Mouse (Mus musculus): Measurements from ENCODE around the gene Tmem132a. TPM values are rescaled to one million over a fixed set of nuclear protein-coding genes. Genes with fewer than 3 reads are reported as not detected.

Gene Tmem132a
- polyA plus RNA-seq, 1 experiment from 2014 or later = 106 TPM

DNA sequence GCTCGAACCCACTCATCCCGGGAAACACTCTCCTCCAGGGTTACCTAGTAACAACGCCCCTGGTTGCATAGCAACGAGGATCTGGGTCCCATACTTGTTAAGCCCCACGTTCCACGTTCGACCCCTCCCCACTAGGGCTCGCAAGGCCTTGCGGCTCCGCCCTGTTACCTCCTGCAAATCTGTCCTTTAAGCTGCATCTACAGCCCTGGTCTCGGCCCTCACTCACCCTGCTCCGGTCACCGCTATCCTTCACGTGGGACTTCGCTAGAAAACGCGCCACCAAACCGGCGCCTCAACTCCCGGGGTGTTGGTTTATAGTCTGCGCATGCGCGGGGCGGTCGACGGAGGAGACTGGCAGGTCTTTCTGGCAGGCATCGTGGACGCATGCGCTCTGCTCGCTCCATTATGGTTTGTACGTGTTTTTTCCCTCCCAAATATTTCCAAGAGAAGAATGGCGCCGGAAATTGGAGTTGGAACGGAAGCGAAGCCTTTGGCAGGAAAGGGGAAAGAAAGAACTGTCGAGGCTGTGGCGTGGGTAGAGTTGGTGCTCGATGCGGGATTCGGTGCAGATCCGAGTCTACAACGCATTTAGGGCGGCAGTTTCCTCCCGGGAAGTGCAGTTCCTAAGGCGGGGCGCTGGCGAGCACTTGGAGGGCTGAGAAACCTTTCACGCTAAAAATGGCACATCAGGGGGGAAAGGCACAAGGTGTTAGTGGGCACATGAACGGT is 11.8 kb upstream of the Tmem132a start, which contains the start of gene Tmem109:
Tmem109 (minus strand) TSS at position 576 of the 729 bp plus-strand sequence.
- WGBS = under 1% methylated on average over 48 of the region's 49 CpGs
- Histone ChIP-seq H3K4me3 (ENCODE audit: low read depth, low read length) (peak within 1 kb of the TSS; percentile 48), H3K4me1 (ENCODE audit: control insufficient read depth, insufficient read depth, low read length) (peaks cover 14% of the 10 kb centered on the region), H3K36me3 (ENCODE audit: control insufficient read depth, insufficient read depth, low read length) (no peaks in the 10 kb centered on the region), H3K27me3 (replicated peaks; ENCODE audit: control insufficient read depth, insufficient read depth, low read length) (no peaks in the 10 kb centered on the region), H3K9ac (ENCODE audit: low read length) (peak within 1 kb of the TSS; percentile 80), H3K4me2 (ENCODE audit: low read length) (peak within 1 kb of the TSS; percentile 95), H3K27ac (ENCODE audit: low read depth, low read length) (peak within 1 kb of the TSS; percentile 97), H3K9me3 (replicated peaks; ENCODE audit: control insufficient read depth, low read length) (peaks cover 5% of the 10 kb centered on the region; the same call in 1 of the 2 replicates)
- peak; percentile 99 for DNase-seq (ENCODE audit: low spot score)
- peak; percentile 94 for ATAC-seq

- ATAC-seq (no peak), DNase-seq (ENCODE audit: low spot score) (no peak)
- Histone ChIP-seq H3K9me3 (replicated peaks; ENCODE audit: control insufficient read depth, low read length) (peaks cover 5% of the 10 kb centered on the region; the same call in 1 of the 2 replicates), H3K4me3 (ENCODE audit: low read depth, low read length) (peak overlapping the region; percentile 48), H3K4me2 (ENCODE audit: low read length) (peak overlapping the region; percentile 95), H3K36me3 (ENCODE audit: control insufficient read depth, insufficient read depth, low read length) (no peaks in the 10 kb centered on the region), H3K27me3 (replicated peaks; ENCODE audit: control insufficient read depth, insufficient read depth, low read length) (no peaks in the 10 kb centered on the region), H3K9ac (ENCODE audit: low read length) (peak overlapping the region; percentile 80), H3K4me1 (ENCODE audit: control insufficient read depth, insufficient read depth, low read length) (peaks cover 14% of the 10 kb centered on the region), H3K27ac (ENCODE audit: low read depth, low read length) (peak overlapping the region; percentile 97)
- WGBS = under 1% methylated on average over 14 of the region's 14 CpGs
Measured at GRCm38 (mm10) chr19:10880975-10881425, 11.3 kb upstream of the Tmem132a start.

- Histone ChIP-seq H3K4me1 (ENCODE audit: control insufficient read depth, insufficient read depth, low read length) (peaks cover 14% of the 10 kb centered on the region), H3K9me3 (replicated peaks; ENCODE audit: control insufficient read depth, low read length) (peaks cover 4% of the 10 kb centered on the region; the same call in 1 of the 2 replicates), H3K4me3 (ENCODE audit: low read depth, low read length) (peak overlapping the region; percentile 48), H3K4me2 (ENCODE audit: low read length) (peak overlapping the region; percentile 95), H3K27me3 (replicated peaks; ENCODE audit: control insufficient read depth, insufficient read depth, low read length) (no peaks in the 10 kb centered on the region), H3K9ac (ENCODE audit: low read length) (peak overlapping the region; percentile 80), H3K36me3 (ENCODE audit: control insufficient read depth, insufficient read depth, low read length) (no peaks in the 10 kb centered on the region), H3K27ac (ENCODE audit: low read depth, low read length) (peak overlapping the region; percentile 97; the same call in 1 of the 2 replicates)
- WGBS = 43% methylated on average over 6 of the region's 7 CpGs
- peak; percentile 17 for DNase-seq (ENCODE audit: low spot score)
- no peak; the same call in 1 of the 2 replicates for ATAC-seq
Measured at GRCm38 (mm10) chr19:10880085-10880974, 10.6 kb upstream of the Tmem132a start.

DNA sequence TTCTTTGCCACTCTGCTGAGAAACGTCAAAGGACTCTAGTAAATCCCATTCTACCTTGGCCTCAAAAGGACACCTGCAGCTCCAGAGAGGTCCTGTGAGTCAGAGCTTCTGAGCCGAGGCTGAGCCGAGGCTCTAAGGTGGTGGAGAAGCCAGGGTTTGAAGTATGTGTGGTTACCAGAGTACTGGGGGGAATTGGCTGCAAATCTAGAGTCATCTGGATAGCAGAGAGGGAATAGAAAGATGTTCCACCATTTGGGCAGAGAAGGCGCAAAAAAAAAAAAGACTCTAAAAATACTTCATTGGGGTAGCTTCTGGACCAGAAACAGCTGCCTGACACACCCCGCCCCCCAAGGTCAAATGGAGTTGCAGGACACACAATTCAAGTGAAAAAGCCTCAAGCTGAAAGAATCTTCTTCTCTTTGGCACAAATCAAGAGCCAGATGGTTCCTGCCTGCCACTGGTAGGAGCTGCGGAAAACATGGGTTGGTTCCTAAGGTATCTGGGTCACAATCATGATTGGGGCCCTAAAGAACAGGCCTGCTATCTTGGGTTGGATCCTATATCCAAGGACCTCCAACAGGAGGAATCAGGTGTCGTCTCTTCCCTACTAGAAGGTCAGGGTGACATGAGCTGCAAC is 8.6 kb upstream of the Tmem132a start:
- H3K9me3 ChIP-seq (replicated peaks; ENCODE audit: control insufficient read depth, low read length) = no peaks in the 10 kb centered on the region
- H3K4me1 ChIP-seq (ENCODE audit: control insufficient read depth, insufficient read depth, low read length) = peaks cover 14% of the 10 kb centered on the region
- no peak overlapping the region for H3K4me3 ChIP-seq (ENCODE audit: low read depth, low read length)
- H3K27ac ChIP-seq (ENCODE audit: low read depth, low read length) = no peak overlapping the region
- no peaks in the 10 kb centered on the region for H3K27me3 ChIP-seq (replicated peaks; ENCODE audit: control insufficient read depth, insufficient read depth, low read length)
- peaks cover 11% of the 10 kb centered on the region for H3K36me3 ChIP-seq (ENCODE audit: control insufficient read depth, insufficient read depth, low read length)
- DNase-seq (ENCODE audit: low spot score) (no peak), ATAC-seq (no peak)
- 86% methylated on average over 7 of the region's 7 CpGs for WGBS
- H3K9ac ChIP-seq (ENCODE audit: low read length) = no peak overlapping the region
- no peak overlapping the region for H3K4me2 ChIP-seq (ENCODE audit: low read length)

GRCm38 (mm10) chr19:10871328-10871961 is 1.7 kb upstream of the Tmem132a start:
- no peak overlapping the region for H3K9ac ChIP-seq (ENCODE audit: low read length)
- H3K4me3 ChIP-seq (ENCODE audit: low read depth, low read length) = no peak overlapping the region
- H3K9me3 ChIP-seq (replicated peaks; ENCODE audit: control insufficient read depth, low read length) = no peaks in the 10 kb centered on the region
- no peak for ATAC-seq
- DNase-seq (ENCODE audit: low spot score) = no peak
- peaks cover 44% of the 10 kb centered on the region for H3K36me3 ChIP-seq (ENCODE audit: control insufficient read depth, insufficient read depth, low read length)
- no peak overlapping the region for H3K4me2 ChIP-seq (ENCODE audit: low read length)
- no peaks in the 10 kb centered on the region for H3K27me3 ChIP-seq (replicated peaks; ENCODE audit: control insufficient read depth, insufficient read depth, low read length)
- 83% methylated on average over 14 of the region's 14 CpGs for WGBS
- peaks cover 19% of the 10 kb centered on the region for H3K4me1 ChIP-seq (ENCODE audit: control insufficient read depth, insufficient read depth, low read length)
- H3K27ac ChIP-seq (ENCODE audit: low read depth, low read length) = no peak overlapping the region

DNA sequence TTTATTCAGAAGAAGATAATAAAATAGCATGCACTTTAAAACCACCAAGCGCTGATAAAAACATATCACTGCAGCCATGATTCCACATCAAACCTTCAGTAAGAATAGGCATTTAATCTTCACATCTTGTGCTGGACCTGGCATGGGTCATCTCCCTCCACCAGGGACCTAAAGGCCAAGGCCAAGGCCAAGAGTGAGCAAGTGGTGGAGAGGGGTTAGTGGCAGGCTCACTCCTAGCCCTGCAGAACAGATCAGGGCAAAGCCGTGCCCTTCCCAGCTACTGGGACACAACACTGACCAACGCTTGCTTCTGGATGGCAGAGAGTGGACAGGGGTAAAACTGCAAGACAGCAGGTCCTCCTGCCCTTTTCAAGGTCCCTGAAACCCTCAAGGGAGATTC is 936 bp upstream of the Tmem132a start:
- WGBS = 89% methylated on average over 3 of the region's 3 CpGs
- H3K27ac ChIP-seq (ENCODE audit: low read depth, low read length) = no peak overlapping the region
- H3K4me3 ChIP-seq (ENCODE audit: low read depth, low read length) = no peak overlapping the region
- ATAC-seq (no peak), DNase-seq (ENCODE audit: low spot score) (no peak)
- H3K4me2 ChIP-seq (ENCODE audit: low read length) = no peak overlapping the region
- H3K27me3 ChIP-seq (replicated peaks; ENCODE audit: control insufficient read depth, insufficient read depth, low read length) = no peaks in the 10 kb centered on the region
- H3K4me1 ChIP-seq (ENCODE audit: control insufficient read depth, insufficient read depth, low read length) = peaks cover 19% of the 10 kb centered on the region
- peak overlapping the region; percentile 98 for H3K9ac ChIP-seq (ENCODE audit: low read length)
- no peaks in the 10 kb centered on the region for H3K9me3 ChIP-seq (replicated peaks; ENCODE audit: control insufficient read depth, low read length)
- H3K36me3 ChIP-seq (ENCODE audit: control insufficient read depth, insufficient read depth, low read length) = peaks cover 50% of the 10 kb centered on the region

DNA sequence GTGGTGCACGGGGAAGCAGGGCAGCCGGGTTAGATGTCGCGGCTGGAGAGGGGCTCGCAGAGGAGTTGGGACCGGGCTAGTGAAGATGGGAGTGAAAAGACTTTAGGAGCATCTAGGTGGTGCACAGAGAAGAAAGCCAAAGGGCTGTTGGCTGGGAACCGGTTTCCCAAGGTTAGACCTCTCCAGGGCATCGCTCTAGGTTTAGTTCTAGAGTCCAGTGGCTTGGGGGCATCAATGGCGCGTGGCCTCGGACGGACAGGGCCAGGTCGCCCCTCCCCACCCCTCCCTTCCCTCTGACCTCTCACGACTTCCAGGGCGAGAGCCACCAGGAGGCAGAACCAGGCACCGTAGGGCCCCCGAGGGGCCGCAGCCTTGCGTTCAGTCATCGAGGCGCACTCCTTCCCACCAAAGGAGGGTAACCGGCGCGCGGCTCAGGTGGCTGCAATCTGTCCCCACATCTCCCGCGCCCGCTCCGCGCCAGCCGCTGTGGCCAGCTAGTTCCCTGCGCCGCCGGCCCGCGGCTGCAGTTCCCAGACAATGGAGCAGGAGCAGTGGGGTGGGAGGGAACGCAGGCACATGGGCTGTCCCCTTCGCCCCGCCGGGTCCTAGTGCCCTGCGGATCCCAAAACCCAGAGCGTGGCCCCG is 377 bp downstream of the Tmem132a start:
- H3K4me3 ChIP-seq (ENCODE audit: low read depth, low read length) = peak overlapping the region; percentile 95
- H3K9me3 ChIP-seq (replicated peaks; ENCODE audit: control insufficient read depth, low read length) = no peaks in the 10 kb centered on the region
- peaks cover 19% of the 10 kb centered on the region for H3K4me1 ChIP-seq (ENCODE audit: control insufficient read depth, insufficient read depth, low read length)
- peak overlapping the region; percentile 98 for H3K9ac ChIP-seq (ENCODE audit: low read length)
- WGBS = under 1% methylated on average over 42 of the region's 43 CpGs
- no peaks in the 10 kb centered on the region for H3K27me3 ChIP-seq (replicated peaks; ENCODE audit: control insufficient read depth, insufficient read depth, low read length)
- peaks cover 63% of the 10 kb centered on the region for H3K36me3 ChIP-seq (ENCODE audit: control insufficient read depth, insufficient read depth, low read length)
- peak; percentile 93 for DNase-seq (ENCODE audit: low spot score)
- H3K4me2 ChIP-seq (ENCODE audit: low read length) = peak overlapping the region; percentile 91
- ATAC-seq = peak; percentile 96
- peak overlapping the region; percentile 92 for H3K27ac ChIP-seq (ENCODE audit: low read depth, low read length)
